Mouse (Mus musculus): ENCODE measurements at regions not wholly inside any gene's neighbourhood (a gene's known extent, or its start where the extent isn't known, plus 50 kb on each side); places are given as distances from the start of the nearest gene placed in this dataset.

- TF ChIP-seq MYC (IDR thresholded peaks at IDR 0.05; ENCODE audit: low read depth, low read length) = no peak
- TF ChIP-seq CHD2 (IDR thresholded peaks at IDR 0.05; ENCODE audit: low read length) = no peak
- TF ChIP-seq CTCF (conservative IDR thresholded peaks at IDR 0.05 in 1 of 2, IDR thresholded peaks at IDR 0.05 in 1 of 2; ENCODE audit: low read depth in 2 of 2, low read length in 2 of 2) = no peak
- TF ChIP-seq ZNF384 (IDR thresholded peaks at IDR 0.05; ENCODE audit: low read depth, low read length) = no peak
- TF ChIP-seq MAX (IDR thresholded peaks at IDR 0.05; ENCODE audit: low read length) = no peak
- TF ChIP-seq EP300 (IDR thresholded peaks at IDR 0.05; ENCODE audit: low read length) = no peak
- TF ChIP-seq POLR2A (IDR thresholded peaks at IDR 0.05; ENCODE audit: low read depth, low read length) = no peak
- TF ChIP-seq KAT2A (IDR thresholded peaks at IDR 0.05; ENCODE audit: insufficient replicate concordance, low read length) = no peak
- no peak for TF ChIP-seq USF2 (conservative IDR thresholded peaks at IDR 0.05; ENCODE audit: low read depth, low read length)
- no peak for TF ChIP-seq E2F4 (IDR thresholded peaks at IDR 0.05; ENCODE audit: insufficient replicate concordance, low read depth, low read length)
- no peak for TF ChIP-seq NELFE (IDR thresholded peaks at IDR 0.05; ENCODE audit: low read depth, low read length)
- no peak for TF ChIP-seq ZMIZ1 (IDR thresholded peaks at IDR 0.05; ENCODE audit: low read depth, low read length)
- no peak for TF ChIP-seq ETS1 (conservative IDR thresholded peaks at IDR 0.05; ENCODE audit: low read depth, low read length)
These were observed 444.3 kb downstream of the Bckdhb start for GRCm38 (mm10) chr9:84369200-84369599.

Data from CH12.LX (cell line).